Mouse (Mus musculus): ENCODE results near the gene Creb3l2. TPM values are rescaled to one million over a fixed set of nuclear protein-coding genes. Genes with fewer than 3 reads are reported as not detected.
"Not testable (repeated sequence)": the region's sequence is repeated elsewhere in the genome, so short reads cannot be mapped to it uniquely, and the experiment has no call there.

Gene Creb3l2
- 1 to 10 TPM; 5.1 to 5.6 TPM for total RNA-seq (2021)

DNA sequence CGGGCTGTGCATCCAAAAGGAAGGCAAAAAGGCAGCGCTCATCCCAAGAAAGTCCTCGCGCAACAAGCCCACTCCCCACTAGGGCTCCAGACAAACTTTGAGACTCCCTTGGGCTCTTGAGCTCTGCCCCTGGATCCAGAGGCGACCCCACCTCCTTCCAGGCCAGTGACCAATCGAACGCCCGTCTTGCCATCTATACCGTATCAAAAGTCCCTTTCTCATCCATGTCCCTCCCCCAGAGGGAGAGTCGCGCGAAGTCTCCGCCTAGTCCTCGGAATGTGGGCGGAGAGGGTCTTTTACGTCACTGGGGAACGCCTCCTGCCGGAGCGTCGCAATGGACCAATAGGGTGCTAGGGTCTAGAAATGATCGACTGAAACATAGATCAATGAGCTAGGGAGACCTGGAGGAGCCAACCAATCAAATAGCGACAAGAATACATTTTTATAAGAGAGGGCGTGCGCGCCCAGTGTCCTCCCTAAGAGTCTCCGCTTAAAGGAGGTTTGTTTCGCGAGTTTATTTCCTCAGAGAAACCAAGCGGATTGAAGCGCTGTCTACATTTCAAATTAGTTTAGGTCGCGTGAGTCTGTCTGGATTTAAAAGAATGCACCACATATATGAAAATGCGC, at the start of gene Creb3l2:
Gene Creb3l2, minus strand, starts transcription at position 106 of the 627 bp plus-strand sequence.
- intact Hi-C loops (cut with DNase I): loop anchor here (5.0 kb wide), 1 partner anchor 70 kb away; no protein-coding TSS in a partner anchor
- peak; percentile 96 to 98 for DNase-seq (ENCODE audit: extremely low spot score in 1 of 2, low spot score in 2 of 2)

GRCm38 (mm10) chr6:37486502-37486901, 44.6 kb upstream of the Creb3l2 start:
- no peak for DNase-seq (ENCODE audit: extremely low spot score in 1 of 2, low spot score in 2 of 2)
- intact Hi-C loops (cut with DNase I): no loop called here

- intact Hi-C loops (cut with DNase I): no loop called here
Observed at GRCm38 (mm10) chr6:37484588-37485070, 42.7 kb upstream of the Creb3l2 start.

DNA sequence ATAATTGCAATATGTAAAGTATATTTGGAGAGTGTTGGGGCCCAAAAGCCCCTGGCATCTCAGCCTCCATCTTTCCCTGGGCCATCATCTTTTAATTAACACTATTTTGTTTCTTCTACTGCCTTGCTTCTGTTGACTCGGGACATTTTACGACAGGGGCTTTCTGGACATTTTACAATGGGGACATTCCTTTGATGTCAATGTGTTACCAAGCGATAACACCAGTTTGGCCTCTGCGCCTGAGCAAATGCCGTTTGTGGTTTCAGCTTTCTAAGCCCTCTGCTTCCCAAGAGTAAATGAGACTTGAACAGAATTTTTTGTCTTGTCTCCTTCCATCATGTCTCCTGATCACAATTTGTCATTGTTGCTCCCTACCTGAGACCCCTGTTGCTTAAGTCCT, 41.3 kb upstream of the Creb3l2 start:
- intact Hi-C loops (cut with DNase I): no loop called here
- no peak for DNase-seq (ENCODE audit: extremely low spot score in 1 of 2, low spot score in 2 of 2)

More at GRCm38 (mm10) chr6:37484588-37485070, 42.7 kb upstream of the Creb3l2 start:
- DNase-seq (ENCODE audit: extremely low spot score in 1 of 2, low spot score in 2 of 2): peak in 1 of 2 experiments; percentile 11

DNA sequence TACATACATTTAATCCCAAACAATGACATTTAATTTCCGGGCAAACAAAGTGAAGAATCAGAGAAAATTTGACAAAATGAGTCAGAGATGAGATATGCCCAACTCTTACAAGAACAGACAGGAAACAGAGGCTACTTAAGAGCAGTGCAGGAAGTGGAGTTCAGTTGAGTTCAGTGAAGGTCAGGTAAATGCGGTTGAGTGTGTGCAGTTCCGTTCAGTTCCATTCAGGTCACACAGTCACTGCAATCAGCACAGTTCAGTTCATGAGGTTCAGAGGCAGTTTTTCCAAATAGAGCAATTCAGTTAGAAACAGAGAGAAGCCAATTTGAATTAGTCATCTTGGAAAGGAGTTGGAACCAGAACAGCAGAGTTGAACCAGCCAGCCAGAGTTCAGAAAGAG, 39.2 kb upstream of the Creb3l2 start:
- DNase-seq (ENCODE audit: extremely low spot score in 1 of 2, low spot score in 2 of 2): no peak
- intact Hi-C loops (cut with DNase I): no loop called here

GRCm38 (mm10) chr6:37480008-37480407, 38.1 kb upstream of the Creb3l2 start:
- intact Hi-C loops (cut with DNase I): no loop called here
- DNase-seq (ENCODE audit: extremely low spot score in 1 of 2, low spot score in 2 of 2): no peak

GRCm38 (mm10) chr6:37478481-37478880, 36.5 kb upstream of the Creb3l2 start:
- DNase-seq (ENCODE audit: extremely low spot score in 1 of 2, low spot score in 2 of 2): no peak
- intact Hi-C loops (cut with DNase I): no loop called here

- DNase-seq (ENCODE audit: extremely low spot score in 1 of 2, low spot score in 2 of 2): peak in 1 of 2 experiments; percentile 25
- intact Hi-C loops (cut with DNase I): no loop called here
Observed at GRCm38 (mm10) chr6:37473674-37474342, 31.9 kb upstream of the Creb3l2 start.

DNA sequence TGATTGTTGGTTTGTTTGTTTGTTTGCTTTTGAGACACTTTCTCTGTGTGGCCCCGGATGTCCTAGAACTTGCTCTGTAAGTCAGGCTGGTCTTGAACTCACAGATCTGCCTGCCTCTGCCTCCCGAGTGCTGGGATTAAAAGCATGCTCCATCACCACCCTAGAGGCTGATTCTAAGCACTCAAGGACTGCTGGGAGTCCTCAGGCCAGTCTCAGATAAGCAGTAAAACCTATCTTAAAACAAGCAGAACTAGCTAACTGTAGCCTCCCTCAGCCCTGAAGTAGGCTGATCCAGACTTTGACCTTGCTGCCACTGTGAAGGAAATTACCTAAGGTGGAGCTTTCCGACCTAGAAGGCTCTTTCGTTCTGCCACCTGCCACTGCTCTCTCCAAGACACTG, 28.3 kb upstream of the Creb3l2 start:
- intact Hi-C loops (cut with DNase I): no loop called here
- no peak for DNase-seq (ENCODE audit: extremely low spot score in 1 of 2, low spot score in 2 of 2)

GRCm38 (mm10) chr6:37465847-37466246, 23.9 kb upstream of the Creb3l2 start:
- intact Hi-C loops (cut with DNase I): loop anchor here (5.0 kb wide), 1 partner anchor 601 kb away; no protein-coding TSS in a partner anchor
- peak in 1 of 2 experiments; percentile 21 for DNase-seq (ENCODE audit: extremely low spot score in 1 of 2, low spot score in 2 of 2)

DNA sequence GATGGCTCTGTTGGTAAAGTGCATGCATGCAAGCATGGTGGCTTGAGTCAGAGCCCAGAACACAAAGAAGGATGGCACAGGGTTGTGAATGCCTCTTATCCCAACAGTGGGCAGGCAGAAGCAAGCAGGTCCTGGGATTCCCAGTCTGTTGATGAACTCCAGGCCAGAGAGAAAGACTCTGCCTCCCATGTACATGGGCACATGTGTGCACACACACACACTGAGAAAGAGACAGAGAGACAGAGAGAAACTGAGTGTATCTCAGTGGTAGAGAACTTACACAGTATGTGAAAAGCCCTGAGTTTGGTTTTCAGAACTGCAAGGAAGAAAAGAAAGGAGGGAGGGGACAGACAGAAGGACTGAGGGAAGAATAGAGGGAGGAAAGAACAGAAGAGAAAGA, 23.4 kb upstream of the Creb3l2 start:
- intact Hi-C loops (cut with DNase I): loop anchor here (5.0 kb wide), 1 partner anchor 602 kb away; no protein-coding TSS in a partner anchor
- no peak for DNase-seq (ENCODE audit: extremely low spot score in 1 of 2, low spot score in 2 of 2)

- no peak for DNase-seq (ENCODE audit: extremely low spot score in 1 of 2, low spot score in 2 of 2)
- intact Hi-C loops (cut with DNase I): no loop called here
Observed at GRCm38 (mm10) chr6:37464585-37464984, 22.6 kb upstream of the Creb3l2 start.

- intact Hi-C loops (cut with DNase I): not testable (repeated sequence)
- DNase-seq (ENCODE audit: extremely low spot score in 1 of 2, low spot score in 2 of 2): peak; percentile 39 to 43
Observed at GRCm38 (mm10) chr6:37463517-37464482, 21.9 kb upstream of the Creb3l2 start.

- no peak for DNase-seq (ENCODE audit: extremely low spot score in 1 of 2, low spot score in 2 of 2)
- intact Hi-C loops (cut with DNase I): no loop called here
Observed at GRCm38 (mm10) chr6:37460681-37461080, 18.7 kb upstream of the Creb3l2 start.

DNA sequence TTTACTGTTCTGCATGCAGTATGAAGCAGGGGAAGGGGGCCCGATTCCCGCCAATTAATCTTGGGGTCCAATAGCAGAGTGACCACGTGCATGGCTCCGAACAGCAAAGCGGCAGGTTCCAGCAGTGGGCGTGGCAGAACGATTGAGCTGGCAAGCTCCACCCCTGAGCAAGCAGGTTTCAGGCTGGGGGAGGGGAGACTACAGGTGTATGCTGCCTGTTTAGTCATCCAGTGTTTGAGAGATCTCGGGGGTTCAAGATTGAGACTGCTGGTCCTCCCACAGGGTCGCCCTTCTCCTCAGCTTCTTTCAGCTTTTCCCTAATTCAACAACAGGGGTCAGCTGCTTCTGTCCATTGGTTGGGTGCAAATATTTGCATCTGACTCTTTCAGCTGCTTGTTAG, 17.7 kb upstream of the Creb3l2 start:
- intact Hi-C loops (cut with DNase I); DNase-seq (ENCODE audit: extremely low spot score in 1 of 2, low spot score in 2 of 2): not testable (repeated sequence)

DNA sequence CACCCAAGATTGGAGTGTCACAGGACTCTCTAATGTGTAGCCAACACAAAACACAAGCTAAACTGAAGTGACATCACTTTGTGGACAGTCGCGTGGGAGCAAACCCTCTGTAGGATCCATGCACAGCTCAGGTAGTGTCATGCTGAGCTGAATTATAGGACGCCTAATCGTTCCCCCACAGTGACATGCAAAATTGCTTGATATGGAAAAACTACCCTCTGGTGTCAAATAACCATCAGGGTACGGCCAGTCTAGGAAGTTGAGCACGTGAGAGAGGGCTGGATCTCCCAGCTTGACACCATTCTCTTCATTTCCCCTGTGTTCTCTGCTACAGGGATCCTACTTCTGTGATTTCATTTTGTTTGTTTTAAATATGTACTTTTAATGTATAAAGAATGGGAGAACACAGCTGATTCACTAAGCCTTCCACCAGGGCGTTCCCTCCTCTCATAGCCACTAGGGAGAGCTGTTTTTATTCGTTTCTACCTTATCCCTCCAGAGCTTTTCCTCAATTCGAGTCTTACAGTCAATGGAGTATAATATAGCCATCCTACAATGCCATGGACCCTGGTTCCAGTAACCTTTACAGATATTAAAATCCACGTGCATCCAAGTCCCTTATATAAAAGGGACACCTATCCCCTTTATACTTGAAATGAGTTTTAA, 16.2 kb upstream of the Creb3l2 start:
- DNase-seq (ENCODE audit: extremely low spot score in 1 of 2, low spot score in 2 of 2): no peak
- intact Hi-C loops (cut with DNase I): no loop called here

DNA sequence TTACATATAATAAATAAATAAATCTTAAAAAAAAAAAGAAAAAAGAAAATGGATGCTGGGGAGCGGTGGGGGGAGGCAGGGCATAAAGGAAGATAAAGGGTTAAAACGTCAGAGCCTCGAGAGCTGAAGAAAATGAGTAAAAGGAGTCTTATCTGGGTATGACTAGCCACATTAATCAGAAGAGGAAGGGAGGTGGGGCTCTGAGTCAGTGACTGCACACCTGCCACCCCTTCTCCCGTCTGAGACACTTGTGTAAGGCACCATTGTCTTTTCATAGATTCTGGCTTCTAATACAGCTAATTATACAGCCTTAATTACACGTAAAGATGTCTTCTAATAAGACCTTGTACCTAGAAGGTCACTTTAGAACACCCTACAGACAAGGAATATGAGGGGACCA, 13.6 kb upstream of the Creb3l2 start:
- intact Hi-C loops (cut with DNase I): no loop called here
- DNase-seq (ENCODE audit: extremely low spot score in 1 of 2, low spot score in 2 of 2): no peak

DNA sequence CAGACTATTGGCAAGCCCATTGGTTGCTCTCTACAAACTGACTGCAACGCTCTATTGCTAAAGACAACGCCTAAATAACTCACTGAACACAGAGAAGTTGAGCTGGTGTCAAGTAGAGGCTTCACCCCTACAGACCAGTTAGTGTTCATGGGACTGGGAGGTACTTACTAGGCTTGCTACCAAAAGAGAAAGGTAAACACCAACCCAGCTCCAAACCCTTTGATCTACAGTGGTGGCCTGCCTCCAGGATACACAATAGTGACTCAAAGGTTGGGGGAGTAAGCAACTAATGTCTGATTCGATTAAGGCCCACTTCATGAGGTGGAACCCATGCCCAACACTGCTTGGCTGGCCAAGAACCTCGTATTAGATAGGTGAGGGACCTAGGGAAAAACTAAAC, 11.1 kb upstream of the Creb3l2 start:
- no peak for DNase-seq (ENCODE audit: extremely low spot score in 1 of 2, low spot score in 2 of 2)
- intact Hi-C loops (cut with DNase I): no loop called here

DNA sequence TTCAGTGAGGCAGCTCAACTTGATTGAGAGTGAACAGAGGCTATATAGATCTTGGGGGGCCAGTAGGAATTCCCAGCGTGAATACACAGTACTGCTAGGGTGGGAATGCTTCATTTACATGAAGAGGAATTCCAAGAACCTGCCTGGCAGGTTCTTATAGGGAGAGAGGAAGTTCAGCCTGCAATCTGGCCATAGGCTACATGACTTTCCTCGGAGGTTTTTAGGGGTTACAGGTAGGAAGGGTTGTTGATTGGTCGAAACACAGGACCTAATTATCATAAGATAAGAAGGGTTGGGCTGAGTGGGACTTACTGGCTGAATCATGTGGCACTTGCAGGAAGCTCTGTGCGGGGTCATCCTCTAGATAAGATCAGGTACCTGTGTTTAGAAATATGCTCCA, 9.7 kb upstream of the Creb3l2 start:
- DNase-seq (ENCODE audit: extremely low spot score in 1 of 2, low spot score in 2 of 2): no peak
- intact Hi-C loops (cut with DNase I): no loop called here
